Mouse (Mus musculus) layer of hippocampus, postnatal 10 days (tissue): ENCODE results near the gene Irf4. TPM values are rescaled to one million over a fixed set of nuclear protein-coding genes. Genes with fewer than 3 reads are reported as not detected.

Experiments used
- DNase-seq, 2 experiments: peaks; one replicate each; pipeline ENCODE4 v3.0.0; 2021; ENCODE audit warnings: low spot score in 2 of 2
- total RNA-seq, 2 experiments: library from RNA; stranded (reverse); gene quantifications; 2 replicates each; pipeline ENCODE4 v1.2.3; 2021

Gene Irf4
- total RNA-seq, 2 experiments from 2014 or later, result 0.07 to 0.11 TPM

- DNase-seq, result no peak
Observed at GRCm38 (mm10) chr13:30760374-30761090, 11.5 kb downstream of the Irf4 start.

DNA sequence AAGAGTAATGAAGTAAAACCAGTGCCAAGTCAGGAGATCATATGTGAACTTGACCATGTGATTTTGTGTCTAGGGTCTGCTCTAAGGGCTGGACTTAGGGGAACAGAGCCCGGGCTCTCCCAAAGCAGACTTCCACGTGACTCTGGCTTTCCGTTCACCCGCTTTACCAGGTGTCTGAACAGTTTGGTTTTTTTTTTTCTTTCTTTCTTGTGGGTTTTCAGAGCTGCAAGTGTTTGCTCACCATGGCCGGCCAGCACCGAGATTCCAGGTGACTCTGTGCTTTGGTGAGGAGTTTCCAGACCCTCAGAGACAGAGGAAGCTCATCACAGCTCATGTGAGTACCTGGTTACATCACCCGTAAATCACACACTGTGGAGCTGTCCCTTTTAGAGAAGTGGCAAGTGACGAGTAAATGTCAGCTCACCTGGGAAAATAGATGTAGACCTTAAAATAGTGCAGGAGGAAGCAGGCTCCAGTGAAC is 12.2 kb downstream of the Irf4 start:
- DNase-seq, result no peak

DNA sequence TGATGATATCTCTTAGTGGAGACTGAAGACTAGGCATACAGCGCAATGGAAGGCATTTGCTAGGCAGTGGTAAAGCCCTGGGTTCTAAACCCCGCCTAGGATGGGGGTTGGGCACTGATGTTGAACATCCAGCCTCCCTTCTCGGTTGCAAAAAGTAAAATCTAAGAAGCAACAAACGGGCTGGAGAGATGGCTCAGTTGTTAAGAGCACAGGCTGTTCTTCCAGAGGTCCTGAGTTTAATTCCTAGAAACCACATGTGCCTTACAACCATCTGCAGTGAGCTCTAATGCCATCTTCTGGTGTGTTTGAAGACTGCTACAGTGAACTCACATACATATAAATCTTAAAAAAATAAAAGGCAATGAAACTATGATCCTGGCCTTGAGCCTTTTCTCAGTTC is 13.2 kb downstream of the Irf4 start:
- no peak for DNase-seq

DNA sequence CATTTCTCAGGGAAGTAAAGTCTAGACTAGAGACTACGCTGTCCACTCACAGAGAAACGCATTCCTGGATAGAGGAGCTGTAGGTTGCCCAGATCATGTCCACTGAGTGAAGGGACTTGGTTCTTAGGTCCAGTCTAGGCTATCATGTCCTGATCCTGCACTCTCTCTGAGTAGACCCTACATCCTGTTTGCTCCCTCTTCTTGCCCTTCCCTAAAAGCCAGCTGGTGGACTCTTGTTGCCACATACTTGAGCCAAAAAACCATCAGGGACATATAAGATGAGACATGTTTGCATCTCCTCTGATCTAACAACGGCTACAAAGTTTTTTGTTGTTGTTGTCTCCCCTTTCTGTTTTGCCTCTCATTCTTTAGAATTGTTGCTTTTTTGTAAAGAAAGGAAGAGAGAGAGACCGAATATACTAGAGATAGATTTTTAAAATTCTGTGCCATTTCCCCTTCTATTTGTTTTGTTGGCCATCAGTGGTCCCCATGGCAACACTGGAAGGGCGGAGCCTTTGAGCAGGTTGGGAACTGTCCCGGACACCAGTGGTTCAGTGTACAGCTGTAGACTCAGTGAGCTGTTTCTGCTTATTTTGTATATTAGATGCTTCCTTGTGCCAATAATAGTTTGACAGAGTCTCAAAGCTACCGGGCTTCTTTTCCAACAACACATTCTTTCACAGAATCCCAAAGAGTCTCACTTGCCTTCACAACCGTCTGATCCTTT is 15.2 kb downstream of the Irf4 start:
- DNase-seq, result no peak

- DNase-seq, result no peak
Observed at GRCm38 (mm10) chr13:30765906-30766305, 16.9 kb downstream of the Irf4 start.

- DNase-seq, result no peak
Observed at GRCm38 (mm10) chr13:30766636-30767476, 17.8 kb downstream of the Irf4 start.

GRCm38 (mm10) chr13:30767477-30768127 is 18.6 kb downstream of the Irf4 start:
- no peak for DNase-seq

DNA sequence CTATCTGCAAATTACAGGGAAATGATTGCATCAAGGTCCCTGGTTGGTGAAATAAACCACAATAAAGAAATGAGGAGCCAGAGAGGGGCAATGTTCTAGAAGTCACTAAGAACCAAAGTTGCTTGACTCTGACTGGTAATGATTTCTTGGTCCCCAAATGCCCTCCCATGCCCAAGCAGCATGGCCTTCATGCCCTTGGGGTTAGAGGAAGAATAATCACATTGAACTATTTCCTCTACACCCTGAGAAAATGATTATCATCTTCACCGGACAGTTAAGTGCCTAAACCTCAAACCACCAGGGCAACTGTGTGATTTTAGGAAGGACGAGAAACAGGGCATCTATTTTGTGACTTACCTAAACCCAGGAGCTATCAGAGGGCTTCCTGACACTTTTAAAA is 27.0 kb downstream of the Irf4 start:
- no peak for DNase-seq

- DNase-seq, result no peak
Observed at GRCm38 (mm10) chr13:30777678-30778179, 28.7 kb downstream of the Irf4 start.

- no peak for DNase-seq
Observed at GRCm38 (mm10) chr13:30781905-30782304, 32.9 kb downstream of the Irf4 start.

- DNase-seq, result no peak
Observed at GRCm38 (mm10) chr13:30782419-30782818, 33.4 kb downstream of the Irf4 start.

GRCm38 (mm10) chr13:30785423-30786040 is 36.5 kb downstream of the Irf4 start:
- no peak for DNase-seq

DNA sequence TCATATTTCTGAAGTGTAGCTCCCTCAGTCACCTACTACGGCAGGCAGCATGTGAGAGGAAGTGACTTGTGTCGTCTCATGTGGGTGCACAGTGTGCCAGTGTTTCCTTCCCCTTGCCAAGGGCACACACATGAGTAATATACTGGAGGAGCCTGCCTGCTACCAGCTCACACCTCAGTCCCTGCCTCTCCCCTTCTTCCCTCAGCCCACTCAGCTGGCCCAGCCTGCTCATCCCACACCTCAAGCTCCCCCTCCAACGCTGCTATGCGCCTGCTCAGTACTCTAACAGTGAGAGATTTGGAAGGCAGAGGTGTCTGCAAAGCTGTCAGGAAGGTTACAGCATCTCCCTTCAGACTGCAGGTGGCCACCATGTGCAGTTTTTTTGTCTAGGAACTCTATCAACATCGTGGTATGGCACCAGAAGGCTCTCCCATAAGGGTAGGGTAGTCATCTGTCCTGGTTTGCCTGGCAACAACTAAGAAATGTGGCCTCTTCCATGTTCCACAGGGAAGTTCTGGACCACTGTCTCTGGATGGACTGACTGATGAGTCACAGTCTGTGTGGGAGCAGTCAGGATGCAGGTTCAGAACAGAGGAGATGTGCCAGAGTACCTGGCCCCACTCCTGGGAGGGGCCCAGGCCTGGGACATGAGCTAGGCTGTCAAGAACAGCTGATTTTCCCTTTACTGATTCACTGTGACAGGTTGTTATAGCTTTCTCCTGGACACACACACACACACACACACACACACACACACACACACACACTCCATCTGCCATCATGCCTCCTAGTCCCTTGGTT is 37.4 kb downstream of the Irf4 start:
- peak; percentile 42 to 48 for DNase-seq

- no peak for DNase-seq
Observed at GRCm38 (mm10) chr13:30787036-30787320, 38.0 kb downstream of the Irf4 start.

DNA sequence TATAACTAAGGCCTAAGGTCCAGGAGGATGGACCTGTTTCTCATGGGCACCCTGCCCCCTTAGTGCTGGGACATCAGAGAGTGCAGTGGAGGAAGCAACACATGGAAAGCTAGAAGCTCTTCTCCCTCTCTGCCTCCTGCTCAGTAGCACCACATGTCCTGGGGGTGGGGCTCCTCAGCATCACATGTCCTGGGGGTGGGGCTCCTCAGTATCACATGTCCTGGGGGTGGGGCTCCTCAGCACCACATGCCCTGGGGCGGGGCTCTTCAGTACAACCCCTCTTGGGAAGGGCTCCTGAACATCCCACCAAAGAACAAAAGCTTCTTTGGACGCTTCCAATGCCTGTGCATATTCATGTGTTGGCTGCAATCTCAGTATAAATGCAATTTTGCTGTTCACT is 38.5 kb downstream of the Irf4 start:
- peak in 1 of 2 experiments; percentile 3 for DNase-seq

DNA sequence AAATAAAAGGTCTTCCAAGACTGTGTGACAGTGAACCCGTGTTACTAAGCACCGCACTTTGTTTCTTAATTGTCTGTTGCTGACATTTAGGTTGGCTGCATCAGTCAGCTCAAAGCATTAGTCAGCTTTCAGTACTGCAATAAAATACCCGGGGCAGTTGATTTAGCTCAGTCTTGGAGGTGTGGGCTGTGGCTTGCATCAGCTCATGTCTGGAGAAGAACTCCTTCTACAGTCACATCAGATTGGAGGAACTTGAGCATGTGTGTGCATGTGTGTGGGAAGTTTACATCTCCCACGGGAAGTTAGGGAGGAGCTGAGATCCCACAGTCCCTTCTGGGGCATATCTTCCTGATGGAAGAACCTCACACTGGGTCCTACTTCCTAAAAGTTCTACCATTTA is 38.9 kb downstream of the Irf4 start:
- DNase-seq, result no peak

DNA sequence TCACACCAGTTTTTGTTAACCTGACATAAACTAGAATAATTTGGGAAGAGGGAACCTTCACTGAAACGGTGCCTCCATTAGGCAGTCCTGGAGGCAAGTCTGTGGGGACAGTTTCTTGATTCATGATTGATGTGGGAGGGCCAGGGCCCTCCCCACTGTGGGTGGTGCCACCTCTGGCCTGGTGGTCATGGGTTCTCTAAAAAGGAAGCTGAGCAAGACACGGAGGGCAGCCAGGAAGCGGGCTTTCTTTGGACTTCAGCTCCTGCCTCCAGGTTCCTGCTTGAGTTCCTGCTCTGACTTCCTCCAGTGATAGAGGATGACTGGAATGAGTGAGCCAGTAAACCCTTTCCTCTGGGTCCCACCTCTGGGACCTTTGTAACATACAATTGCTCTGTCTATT is 39.4 kb downstream of the Irf4 start:
- DNase-seq, result no peak

DNA sequence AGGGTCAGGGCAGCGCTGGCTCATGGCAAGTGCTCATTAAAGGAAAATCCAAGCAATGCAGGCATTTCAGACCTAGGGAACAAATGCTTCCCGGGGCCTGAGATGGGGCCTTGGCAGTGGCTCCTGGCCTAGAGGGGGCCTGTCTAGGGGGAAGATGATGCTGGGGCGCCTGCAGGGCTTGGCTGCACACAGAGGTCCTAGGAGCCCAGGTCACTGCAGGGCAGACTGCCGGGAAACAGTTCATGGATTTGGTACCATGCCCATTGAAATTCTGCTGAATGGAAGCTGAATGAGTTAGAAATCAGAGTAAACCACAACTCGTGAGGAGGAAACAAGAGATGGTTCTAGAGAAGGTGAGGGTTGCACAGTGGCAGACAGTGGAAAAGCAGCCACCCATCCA is 41.0 kb downstream of the Irf4 start:
- DNase-seq, result no peak

GRCm38 (mm10) chr13:30792308-30792707 is 43.3 kb downstream of the Irf4 start:
- no peak for DNase-seq

GRCm38 (mm10) chr13:30792741-30793140 is 43.7 kb downstream of the Irf4 start:
- DNase-seq, result no peak
